Mouse (Mus musculus): ENCODE results near the gene Fiz1.

Gene Fiz1

DNA sequence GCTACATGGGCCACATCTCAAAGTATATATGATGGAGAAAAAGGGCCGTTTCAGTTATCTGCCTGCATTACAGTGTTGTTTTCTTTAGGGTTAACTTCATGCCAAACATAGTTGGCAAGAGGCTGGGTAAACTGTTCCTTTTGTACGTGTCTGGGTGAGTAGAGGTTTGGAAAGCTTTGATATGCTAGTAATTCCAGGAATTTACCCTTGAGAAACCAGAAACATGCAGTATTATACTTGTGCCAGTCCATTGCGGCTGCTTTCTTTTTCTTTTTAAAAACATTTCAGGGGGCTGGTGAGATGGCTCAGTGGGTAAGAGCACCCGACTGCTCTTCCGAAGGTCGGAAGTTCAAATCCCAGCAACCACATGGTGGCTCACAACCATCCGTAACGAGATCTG, 17.6 kb downstream of the Fiz1 start:
- no peak for DNase-seq (ENCODE audit: low spot score)

DNA sequence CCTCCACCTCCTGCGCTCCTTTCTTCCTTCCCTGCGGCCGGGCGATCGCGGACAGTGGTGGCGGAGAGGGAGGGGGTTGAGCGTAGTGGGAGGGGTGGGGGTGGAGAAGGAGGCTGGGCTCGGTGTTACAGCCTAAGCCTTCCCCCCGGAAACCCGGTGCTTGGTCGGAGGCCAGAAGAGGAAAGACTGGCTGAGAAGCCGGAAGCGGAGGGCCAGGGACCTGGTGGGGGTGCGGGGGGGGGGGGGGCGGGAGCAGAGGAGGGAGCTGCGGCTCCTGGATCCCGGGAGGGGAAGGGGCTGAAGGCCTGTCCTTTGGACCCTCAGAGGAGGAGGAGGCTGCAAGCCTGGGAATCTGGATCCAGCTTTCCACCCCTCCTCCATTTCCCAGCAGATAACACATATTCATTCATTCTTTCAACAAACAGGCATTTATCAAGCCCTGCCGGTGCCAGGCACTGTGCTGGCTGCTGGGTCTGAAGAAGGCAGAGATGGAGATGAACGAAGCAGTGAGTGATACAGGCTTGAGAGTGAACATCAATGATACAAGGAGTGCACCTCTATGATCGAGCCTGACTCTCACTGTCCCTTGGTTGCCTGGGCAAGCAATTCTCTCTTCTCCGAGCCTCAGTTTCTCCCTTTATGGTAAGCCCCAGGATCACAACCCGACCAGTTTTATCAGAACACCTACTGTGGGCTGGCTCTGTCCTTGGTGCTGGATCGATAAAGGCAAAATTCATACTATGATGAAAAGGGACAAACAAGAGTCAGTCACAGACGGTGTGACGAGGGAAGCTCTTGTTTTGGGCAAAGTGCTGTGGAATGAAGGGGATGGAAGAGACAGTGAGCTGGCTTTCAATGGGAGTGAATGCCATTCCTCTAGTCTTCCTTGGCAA, 18.2 kb downstream of the Fiz1 start, which contains the start of gene Zfp579:
Zfp579 (minus strand) TSS at position 156 of the 893 bp plus-strand sequence.
- DNase-seq (ENCODE audit: low spot score), result peak; percentile 87

DNA sequence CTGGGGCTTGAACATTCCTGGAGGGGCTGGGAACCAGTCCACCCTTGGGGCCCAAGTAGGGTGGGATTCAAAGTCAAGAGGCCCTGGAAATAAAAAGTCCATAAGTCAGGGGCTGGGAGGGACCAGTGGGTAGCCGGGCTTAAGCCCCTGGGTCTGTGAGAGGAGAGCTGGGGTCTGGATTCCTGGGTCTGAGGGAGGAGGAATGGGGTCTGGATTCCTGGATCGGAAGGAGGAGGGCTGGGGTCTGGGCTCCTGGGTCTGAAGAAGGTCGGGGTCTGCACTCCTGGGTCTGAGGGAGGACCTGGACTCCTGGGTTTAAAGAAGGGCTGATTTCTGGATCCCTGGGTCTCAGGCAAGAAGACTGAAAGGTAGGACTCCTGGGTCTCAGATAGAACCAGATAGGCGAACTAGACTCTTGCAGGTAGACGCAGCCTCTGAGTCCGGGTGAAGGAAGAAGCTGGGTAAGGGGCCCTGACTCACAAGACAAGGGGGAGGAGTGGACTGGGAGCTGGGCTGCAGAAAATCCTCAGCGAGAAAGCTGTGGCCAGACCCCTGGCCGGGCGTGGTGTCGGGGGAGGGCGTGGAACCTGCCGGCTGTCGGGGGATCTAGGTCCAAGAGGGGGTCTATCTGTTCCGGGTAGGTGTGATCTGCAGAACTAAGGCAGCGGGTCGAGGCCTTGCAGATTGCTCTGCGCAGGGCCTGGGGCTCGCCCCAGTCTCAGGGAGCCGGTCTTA, 19.1 kb downstream of the Fiz1 start:
- no peak for DNase-seq (ENCODE audit: low spot score)

DNA sequence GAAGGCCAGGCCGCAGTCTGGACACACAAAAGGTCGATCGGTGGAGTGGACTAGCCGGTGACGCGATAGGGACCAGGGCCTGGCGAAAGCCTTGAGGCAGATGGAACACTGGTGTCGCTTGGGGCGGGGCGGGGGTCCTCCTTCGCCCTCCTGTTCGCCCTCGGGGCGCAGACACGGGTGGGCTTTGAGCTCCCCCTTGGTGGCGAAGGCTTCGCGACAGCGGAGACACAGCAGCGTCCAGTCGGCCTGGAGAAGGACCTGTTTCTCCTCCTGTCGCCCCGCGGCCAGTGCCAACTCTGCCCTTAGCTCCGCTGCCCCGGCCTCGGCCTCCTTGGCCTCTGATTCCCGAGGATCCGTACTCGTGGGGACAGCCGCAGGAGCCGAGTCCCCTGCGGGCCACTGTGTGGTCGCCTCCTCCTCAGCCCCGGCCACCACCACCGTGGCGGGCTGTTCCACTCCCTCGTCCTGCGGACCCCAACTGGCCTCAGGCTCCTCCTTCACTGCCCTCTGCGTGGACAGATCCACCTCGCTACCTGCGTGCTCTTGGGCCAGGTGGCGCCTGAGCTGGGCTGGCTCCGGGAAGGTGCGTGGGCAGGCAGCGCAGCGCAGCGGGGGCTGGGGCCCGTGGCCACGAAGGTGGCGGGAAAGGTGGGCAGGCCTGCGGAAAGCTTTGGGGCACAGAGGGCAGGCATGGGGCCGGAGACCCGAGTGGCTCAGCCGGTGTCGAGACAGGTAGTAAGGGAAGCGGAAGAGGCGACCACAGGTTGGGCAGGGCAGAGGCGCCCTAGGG, 20.3 kb downstream of the Fiz1 start:
- no peak for DNase-seq (ENCODE audit: low spot score)

DNA sequence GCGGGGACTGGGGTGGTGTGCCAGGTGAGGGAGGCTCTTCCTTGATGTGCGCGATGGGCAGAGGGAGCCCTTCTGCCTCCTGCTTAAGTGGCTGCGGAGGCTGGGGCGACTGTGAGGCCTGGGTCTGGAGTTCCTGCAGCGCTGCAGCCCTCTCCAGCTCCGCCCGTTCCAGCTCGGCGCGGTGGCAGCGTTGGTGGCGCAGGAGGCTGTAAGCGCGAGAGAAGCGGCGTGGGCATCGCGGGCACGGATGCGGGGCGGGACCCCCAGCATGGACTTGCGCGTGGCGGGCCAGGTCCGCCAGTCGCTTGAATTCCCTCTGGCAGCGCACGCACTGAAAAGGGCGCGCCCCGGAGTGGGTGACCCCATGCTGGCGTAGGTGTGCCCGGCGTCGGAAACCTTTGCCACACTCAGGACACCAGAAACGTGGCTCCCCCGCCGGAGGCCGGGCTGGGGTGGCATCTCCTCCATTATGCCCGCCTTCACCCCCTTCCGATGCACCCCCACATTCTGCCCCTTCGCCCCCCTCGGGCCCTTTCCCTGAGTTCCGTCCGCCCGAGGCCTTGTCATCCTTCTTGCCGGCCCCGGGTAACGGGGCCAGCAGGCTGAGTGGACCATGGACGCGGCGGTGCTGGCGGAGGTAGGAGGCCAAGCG, 21.0 kb downstream of the Fiz1 start:
- no peak for DNase-seq (ENCODE audit: low spot score)

DNA sequence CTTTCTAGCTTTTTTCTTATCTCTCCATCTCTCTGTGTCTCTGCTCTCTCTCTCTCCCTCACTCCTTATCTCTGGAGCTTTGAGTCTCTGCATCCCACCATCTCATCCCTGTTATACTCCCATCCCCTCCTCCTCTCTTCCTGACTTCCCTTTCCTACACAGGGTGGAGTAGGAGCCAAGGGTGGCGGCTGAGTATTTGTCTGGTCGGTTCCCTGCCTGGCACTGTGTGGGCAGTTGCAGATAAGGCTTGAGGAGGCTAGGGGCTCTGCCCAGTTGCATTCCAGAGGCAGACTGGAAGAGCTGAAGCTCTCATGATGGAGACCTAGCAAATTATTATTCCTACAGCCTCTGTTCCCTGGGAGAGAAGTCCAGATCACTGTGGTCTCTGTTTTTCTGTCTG, 26.2 kb downstream of the Fiz1 start:
- DNase-seq (ENCODE audit: low spot score), result no peak

DNA sequence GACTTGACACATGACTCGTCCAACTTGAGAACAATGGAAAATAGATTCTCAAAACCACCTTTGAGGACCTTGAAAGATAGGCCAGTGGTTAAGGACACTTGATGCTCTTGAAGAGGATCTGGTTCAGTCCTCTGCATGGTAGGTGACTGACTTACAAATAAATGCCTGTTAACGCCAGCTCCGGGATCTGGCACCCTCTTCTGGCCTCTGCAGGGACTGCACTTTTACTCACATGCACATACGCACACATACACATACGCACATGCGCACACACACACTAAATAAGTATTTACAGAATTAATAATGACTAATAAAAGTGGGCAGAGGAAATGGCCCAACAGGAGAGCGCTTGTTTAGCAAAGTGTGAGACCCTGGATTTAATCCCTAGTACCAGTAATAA, 37.7 kb downstream of the Fiz1 start:
- DNase-seq (ENCODE audit: low spot score), result no peak

DNA sequence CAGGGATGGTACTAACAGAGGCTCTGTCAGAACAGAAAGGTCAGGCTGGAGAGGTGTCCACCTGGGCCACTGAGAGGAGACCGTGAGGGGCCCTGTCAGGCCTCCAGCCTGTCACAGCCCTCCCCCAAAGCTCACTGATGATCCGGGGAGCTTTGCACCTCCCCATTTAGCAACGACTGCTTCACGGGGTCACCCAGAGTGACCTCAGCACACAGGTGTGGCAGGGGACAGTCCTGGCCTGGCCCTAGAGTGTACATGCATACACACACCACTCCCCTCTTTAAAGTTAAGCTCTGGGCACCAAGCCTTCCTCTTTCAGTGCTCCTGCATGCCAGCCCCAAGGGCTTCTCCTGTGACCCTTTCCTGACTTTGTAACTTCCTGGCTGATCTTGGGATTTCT, 39.0 kb downstream of the Fiz1 start:
- no peak for DNase-seq (ENCODE audit: low spot score)

DNA sequence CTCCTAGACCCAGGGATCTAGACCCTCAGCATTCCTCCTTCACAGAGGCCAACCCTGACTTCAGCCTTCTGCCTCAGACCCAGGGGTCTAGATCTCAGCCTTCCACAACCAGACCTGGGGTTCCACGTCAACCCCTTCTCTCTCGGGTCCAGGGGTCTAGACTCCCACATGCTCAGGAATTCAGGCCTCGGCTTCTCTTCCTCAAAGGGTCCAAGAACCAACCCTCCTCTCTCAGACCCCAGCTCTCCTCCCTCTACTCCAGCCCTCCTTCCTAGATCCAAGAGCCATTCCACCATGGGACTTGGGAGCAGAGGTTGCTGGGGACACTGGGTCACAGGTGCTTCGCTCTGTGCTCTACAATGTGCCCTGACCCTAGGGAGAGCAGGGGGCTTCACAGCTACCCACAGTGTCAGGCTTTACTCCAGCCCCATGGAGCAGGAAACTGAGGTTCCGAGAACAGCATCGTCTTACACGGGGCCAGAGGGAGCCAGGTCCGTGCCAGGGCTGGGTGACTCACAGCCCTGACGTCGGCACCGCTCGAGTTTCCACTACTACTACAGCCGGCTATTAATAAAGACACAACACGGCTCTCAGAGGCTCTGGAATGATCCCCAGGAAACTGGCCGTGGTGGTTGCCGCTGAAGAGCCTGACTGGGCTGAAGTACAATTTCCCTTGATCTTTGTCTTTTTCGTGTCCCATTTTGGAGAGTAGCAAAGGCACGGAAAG, 42.0 kb downstream of the Fiz1 start:
- no peak for DNase-seq (ENCODE audit: low spot score)

DNA sequence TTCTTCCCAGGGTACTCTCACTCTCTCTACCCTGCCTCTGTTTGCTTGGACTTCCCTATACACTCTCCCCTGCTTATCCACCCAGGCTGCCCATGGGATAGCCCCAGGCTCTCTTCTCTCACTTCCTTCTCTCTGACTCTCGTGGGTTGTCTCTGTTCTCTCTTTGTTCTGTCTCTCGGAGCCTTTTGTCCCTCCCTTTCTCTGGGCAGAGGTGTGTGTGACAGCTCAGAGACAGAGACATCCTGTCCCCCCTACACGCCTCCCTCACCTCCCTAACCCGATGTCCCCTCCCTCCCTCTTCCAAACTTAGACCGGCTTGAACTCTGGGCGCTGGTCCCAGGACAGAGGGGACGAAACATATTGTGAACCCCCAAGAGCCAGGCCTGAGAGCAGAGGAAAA, 42.8 kb downstream of the Fiz1 start:
- no peak for DNase-seq (ENCODE audit: low spot score)

DNA sequence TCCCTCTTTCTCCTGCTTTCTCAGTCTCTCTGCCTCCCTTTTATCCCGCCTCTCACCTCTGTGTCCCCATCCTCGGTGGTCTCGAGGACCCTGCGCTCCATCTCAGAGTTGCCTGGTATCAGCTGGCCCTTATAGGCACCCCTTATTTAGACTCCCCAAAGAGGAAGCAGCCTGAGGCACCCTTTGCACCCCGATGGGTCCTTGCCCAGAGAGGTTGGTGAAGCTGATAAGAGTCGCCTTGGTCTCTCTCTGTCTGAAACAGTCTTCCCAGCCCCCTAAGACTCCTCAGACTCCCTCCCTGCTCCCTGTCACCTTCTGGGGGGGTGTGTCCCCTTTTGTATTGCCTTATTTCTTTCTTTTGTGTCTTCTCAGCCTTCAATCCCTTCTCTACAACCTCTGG, 43.4 kb downstream of the Fiz1 start, which contains the start of gene Sbk3:
Sbk3 (minus strand) TSS at position 101 of the 400 bp plus-strand sequence.
- DNase-seq (ENCODE audit: low spot score), result no peak

DNA sequence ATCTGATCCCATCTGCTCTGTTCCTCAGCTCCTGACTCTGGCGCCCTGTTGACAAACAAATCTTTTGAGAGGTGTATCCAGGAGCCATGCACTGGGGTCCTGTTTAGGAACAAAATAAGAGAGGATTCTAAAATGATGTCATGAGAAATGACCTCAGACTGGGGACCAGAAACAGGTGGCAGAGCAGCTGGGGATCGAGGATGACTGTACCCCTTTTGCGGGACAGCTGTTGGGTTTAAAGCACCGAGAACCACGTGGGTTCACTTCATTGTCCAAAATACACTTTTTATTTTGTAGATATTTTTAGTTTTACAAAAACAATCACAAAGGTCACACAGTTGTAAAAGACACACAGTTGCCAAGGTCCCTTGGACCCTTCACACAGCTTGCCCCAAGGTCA, 49.5 kb downstream of the Fiz1 start:
- no peak for DNase-seq (ENCODE audit: low spot score)

DNA sequence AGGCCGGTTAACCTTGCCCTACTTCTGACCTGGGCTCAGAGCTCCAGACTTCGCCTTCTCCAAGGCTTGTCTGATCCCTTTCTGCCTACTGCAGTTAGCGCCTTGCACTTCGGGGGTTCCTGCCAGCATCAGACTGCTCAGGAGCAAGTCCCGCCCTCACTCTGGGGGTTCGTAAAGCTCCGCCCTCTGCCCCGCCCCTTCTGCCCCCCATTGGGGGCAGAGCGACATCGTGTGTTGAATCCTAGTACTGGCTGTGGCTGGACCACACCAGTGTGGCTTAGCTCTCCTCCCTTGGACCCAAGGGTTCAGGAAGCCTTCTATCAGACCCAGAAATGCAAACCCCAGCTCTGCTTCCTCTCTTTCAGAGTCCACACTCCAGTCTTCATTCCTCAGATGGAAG, 50.2 kb downstream of the Fiz1 start, which contains the start of gene Sbk2:
Sbk2 (minus strand) TSS at position 135 of the 400 bp plus-strand sequence.
- peak; percentile 76 for DNase-seq (ENCODE audit: low spot score)

DNA sequence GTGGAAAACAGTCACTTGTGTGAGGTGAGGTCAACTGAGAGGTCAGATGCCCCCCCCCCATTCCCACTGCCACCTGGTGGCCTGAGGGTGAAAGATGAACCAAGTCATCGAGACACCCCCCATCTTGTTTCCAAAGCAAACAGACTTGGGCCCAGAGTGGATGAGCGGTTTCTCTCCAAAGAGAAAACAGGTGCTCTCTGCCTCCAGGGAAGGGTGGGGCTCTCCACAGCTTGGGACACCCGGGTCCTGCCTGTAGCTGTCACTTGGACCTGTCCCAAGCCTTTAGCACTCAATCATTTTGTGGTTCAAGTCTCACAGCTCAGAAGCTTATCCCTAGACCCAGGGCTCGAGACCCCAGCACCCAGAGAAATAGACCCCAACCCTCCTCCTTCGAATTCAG, 51.0 kb downstream of the Fiz1 start:
- no peak for DNase-seq (ENCODE audit: low spot score)

DNA sequence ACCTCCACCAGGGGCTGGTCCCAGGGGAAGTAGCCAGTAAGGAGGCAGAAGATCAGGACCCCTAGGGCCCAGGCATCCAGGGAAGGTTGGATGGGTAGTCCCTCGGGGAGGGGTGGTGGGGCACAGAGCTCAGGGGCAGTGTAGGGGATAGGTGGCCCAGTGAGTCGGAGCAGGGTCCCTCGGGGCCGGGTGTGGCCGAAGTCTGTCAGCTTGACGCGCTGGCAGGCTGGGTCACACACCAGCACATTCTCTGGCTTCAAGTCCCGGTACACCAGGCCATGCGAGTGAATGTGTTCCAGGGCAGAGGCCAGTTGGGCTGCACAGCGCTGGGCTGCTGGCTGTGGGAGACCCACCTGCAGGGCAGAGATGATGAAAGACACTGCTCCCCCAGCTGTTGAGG, 57.1 kb downstream of the Fiz1 start:
- no peak for DNase-seq (ENCODE audit: low spot score)
